Mouse (Mus musculus) embryonic facial prominence, embryonic 12.5 days (tissue): ENCODE results near the gene Gm49361. TPM values are rescaled to one million over a fixed set of nuclear protein-coding genes. Genes with fewer than 3 reads are reported as not detected.

Experiments used
- ATAC-seq: fragments of 200-750 bp; cut with Nextera tagmentation; 2 replicates; pipeline ENCODE4 v1.8.0; 2017; ENCODE audit not compliant: insufficient number of reproducible peaks, insufficient read depth, low FRiP score, low TSS enrichment
- H3K27ac ChIP-seq: fragments of 300-500 bp; sonication (generic); 2 replicates; pipeline ENCODE4 v1.5.1; 2016; ENCODE audit warnings: mild to moderate bottlenecking
- H3K27me3 ChIP-seq: fragments of 300-500 bp; sonication (generic); 2 replicates; pipeline ENCODE4 v1.6.1; 2016; ENCODE audit warnings: mild to moderate bottlenecking, moderate library complexity
- H3K36me3 ChIP-seq: fragments of 300-500 bp; sonication (generic); 2 replicates; pipeline ENCODE4 v1.6.1; 2016; ENCODE audit warnings: mild to moderate bottlenecking
- H3K4me1 ChIP-seq: fragments of 300-500 bp; sonication (generic); 2 replicates; pipeline ENCODE4 v1.6.1; 2016
- H3K4me2 ChIP-seq: fragments of 300-500 bp; sonication (generic); replicated peaks from 2 replicates; pipeline ENCODE4 v1.6.1; 2016; ENCODE audit warnings: mild to moderate bottlenecking, moderate library complexity
- H3K4me3 ChIP-seq: fragments of 300-500 bp; sonication (generic); 2 replicates; pipeline ENCODE4 v1.5.1; 2016; ENCODE audit warnings: mild to moderate bottlenecking
- H3K9ac ChIP-seq: fragments of 300-500 bp; sonication (generic); 2 replicates; pipeline ENCODE4 v1.6.1; 2016; ENCODE audit warnings: mild to moderate bottlenecking, moderate library complexity
- H3K9me3 ChIP-seq: fragments of 300-500 bp; sonication (generic); 2 replicates; pipeline ENCODE4 v1.6.1; 2016; ENCODE audit warnings: mild to moderate bottlenecking, moderate library complexity
- WGBS: fragments of 180-500 bp; shearing (Covaris S2); methylation state at CpG from one replicate; pipeline ENCODE4 v1.1.7; 2016; 5-methylcytosine and 5-hydroxymethylcytosine counted together
- polyA plus RNA-seq: library from polyadenylated mRNA; unstranded; fragments of >200 nt; fragmentation: Nextera tagmentation; extraction: Ambion mirVana; gene quantifications from 2 replicates; pipeline ENCODE4 v1.2.1, GENCODE M21; 2016

Gene Gm49361
- polyA plus RNA-seq, 1 experiment from 2014 or later, result not detected

DNA sequence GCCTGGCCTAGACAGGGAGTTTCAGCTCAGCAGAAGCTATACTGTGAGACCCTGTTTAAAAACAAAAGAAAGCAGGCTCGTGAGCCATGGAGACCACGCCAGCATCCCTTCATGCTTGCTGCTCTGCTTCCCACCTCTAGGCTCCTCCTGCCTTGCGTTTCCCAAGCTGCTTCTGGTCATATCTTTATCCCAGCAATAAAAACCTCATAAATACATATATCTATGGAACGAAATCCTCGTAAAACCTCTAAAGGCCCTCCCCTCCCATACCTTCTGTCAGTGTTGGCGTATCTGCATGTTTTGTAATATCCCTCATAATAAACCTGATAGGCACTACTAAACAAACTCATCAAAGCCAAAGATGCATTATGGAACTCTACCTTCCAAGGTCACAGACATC is 59.3 kb downstream of the Gm49361 start:
- ATAC-seq, result no peak

DNA sequence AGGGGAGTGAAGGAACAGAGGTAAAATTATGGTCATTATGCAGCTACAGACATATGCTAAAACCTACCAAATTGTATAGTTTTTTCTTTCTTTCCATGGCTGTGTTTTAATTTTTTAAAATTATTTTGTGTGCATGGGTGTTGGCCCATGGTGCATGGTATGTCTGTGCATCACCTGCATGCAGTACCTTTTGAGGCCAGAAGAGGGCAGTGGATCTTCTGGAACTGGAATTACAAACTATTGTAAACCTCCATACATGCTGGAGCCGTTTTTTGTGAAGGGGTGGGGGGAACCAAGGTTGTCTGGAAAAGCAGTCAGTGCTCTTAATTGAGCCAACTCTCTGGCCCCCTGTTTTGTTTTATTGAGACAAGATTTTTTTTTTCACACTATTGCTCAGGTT is 61.3 kb downstream of the Gm49361 start:
- no peak overlapping the region for H3K9ac ChIP-seq
- 14% methylated on average over 1 of the region's 1 CpGs for WGBS
- H3K4me3 ChIP-seq, result no peak overlapping the region
- no peak overlapping the region for H3K27ac ChIP-seq
- H3K27me3 ChIP-seq, result no peaks in the 10 kb centered on the region
- H3K4me2 ChIP-seq, result no peak overlapping the region
- no peaks in the 10 kb centered on the region for H3K4me1 ChIP-seq
- ATAC-seq, result no peak
- peaks cover 7% of the 10 kb centered on the region for H3K36me3 ChIP-seq
- no peaks in the 10 kb centered on the region for H3K9me3 ChIP-seq

More for the DNA sequence above, 59.3 kb downstream of the Gm49361 start:
- H3K4me1 ChIP-seq, result no peaks in the 10 kb centered on the region
- H3K4me3 ChIP-seq, result no peak overlapping the region
- H3K27me3 ChIP-seq, result no peaks in the 10 kb centered on the region
- H3K4me2 ChIP-seq, result no peak overlapping the region
- H3K9me3 ChIP-seq, result no peaks in the 10 kb centered on the region
- no peak overlapping the region for H3K27ac ChIP-seq
- 89% methylated on average over 6 of the region's 6 CpGs for WGBS
- no peak overlapping the region for H3K9ac ChIP-seq
- peaks cover 24% of the 10 kb centered on the region for H3K36me3 ChIP-seq

DNA sequence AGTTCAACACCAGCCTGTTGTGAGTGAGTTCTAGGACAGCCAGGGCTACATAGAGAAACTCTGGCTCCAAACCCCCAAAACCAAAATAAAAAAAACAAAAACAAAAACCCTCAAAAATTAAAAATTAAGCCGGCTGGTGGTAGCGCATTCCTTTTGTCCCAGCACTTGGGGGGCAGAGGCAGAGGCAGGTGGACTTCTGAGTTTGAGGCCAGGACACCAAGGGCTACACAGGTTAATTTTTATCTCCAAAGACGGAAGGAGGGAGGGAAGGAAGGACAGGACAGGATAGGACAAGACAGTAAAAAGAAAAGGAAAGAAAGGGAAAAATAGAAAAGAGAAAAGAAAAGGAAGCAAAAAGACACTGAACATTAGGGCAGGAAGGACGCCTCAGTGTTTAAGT is 63.2 kb downstream of the Gm49361 start:
- no peak for ATAC-seq

DNA sequence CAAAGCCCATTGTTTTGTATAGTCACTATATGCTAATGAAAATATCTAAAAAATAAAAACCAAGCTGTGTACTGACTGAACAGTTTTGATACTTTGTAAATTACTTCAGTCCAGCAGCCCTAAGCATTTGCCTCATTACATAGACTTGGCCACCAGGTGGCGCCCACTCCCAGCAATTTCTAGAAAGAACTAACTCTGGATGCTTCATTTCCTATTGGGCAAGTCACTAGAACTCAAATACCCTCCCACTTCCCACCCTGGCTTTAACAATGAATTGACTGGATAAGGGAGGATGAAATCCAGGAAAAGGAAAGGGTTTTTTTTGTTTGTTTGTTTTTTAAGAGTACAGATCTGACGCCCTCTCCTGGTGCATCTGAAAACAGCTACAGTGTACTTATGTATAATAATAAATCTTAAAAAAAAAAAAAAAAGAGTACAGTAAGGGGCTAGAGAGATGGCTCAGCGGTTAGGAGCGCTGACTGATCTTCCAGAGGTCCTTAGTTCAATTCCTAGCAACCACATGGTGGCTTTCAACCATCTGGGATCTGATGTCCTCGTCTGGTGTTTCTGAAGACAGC is 65.9 kb downstream of the Gm49361 start:
- H3K27ac ChIP-seq, result no peak overlapping the region
- 48% methylated on average over 5 of the region's 5 CpGs for WGBS
- H3K4me2 ChIP-seq, result no peak overlapping the region
- no peaks in the 10 kb centered on the region for H3K36me3 ChIP-seq
- H3K4me3 ChIP-seq, result no peak overlapping the region
- H3K4me1 ChIP-seq, result no peaks in the 10 kb centered on the region
- ATAC-seq, result 0 out of 2 replicates have a peak, but pooled peaks have one; percentile 47
- no peak overlapping the region for H3K9ac ChIP-seq
- H3K9me3 ChIP-seq, result no peaks in the 10 kb centered on the region
- no peaks in the 10 kb centered on the region for H3K27me3 ChIP-seq

More for the DNA sequence above, 63.2 kb downstream of the Gm49361 start:
- 86% methylated on average over 4 of the region's 4 CpGs for WGBS
- Histone ChIP-seq H3K4me1 (no peaks in the 10 kb centered on the region), H3K9me3 (no peaks in the 10 kb centered on the region), H3K27me3 (no peaks in the 10 kb centered on the region), H3K27ac (no peak overlapping the region), H3K4me3 (no peak overlapping the region), H3K36me3 (no peaks in the 10 kb centered on the region), H3K9ac (no peak overlapping the region), H3K4me2 (no peak overlapping the region)

DNA sequence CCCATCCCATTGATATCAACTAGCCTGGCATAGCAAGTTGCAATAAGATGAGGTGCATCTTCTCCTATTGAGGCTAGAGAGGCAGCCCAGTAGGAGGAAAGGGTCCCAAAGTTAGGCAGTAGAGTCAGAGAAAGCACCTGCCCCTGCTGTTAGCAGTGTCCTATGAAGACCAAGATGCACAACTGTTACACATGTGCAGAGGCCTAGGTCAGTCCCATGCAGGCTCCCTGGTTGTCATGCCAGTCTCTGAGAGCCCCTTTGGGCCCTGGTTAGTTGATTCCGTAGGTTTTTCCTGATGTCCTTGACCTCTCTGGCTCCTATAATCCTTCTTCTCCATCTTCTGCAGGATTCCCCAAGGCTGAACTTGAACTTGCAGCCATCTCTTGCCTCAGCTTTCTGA is 66.4 kb downstream of the Gm49361 start:
- H3K27me3 ChIP-seq, result no peaks in the 10 kb centered on the region
- no peak overlapping the region for H3K27ac ChIP-seq
- WGBS, result 43% methylated on average over 1 of the region's 1 CpGs
- H3K4me3 ChIP-seq, result no peak overlapping the region
- no peak overlapping the region for H3K4me2 ChIP-seq
- H3K4me1 ChIP-seq, result no peaks in the 10 kb centered on the region
- no peak for ATAC-seq
- H3K36me3 ChIP-seq, result no peaks in the 10 kb centered on the region
- no peaks in the 10 kb centered on the region for H3K9me3 ChIP-seq
- no peak overlapping the region for H3K9ac ChIP-seq

DNA sequence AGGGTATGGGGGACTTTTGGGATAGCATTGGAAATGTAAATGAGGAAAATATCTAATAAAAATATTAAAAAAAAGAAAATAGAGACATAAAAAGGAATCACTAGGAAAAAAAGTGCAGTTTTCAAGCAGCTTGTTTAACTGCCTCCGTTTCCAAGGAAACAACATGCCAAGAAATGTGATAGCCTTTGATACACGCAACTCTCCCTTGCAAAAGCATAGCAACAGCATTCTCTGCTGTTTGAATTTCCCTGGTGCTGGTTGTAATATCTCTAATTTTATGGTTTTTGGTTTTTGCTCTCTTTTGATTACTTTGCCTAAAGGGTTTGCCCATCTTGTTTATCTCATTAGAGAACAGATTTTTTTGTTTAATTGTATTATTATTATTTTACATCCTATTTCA is 70.4 kb downstream of the Gm49361 start:
- no peak overlapping the region for H3K4me2 ChIP-seq
- H3K9ac ChIP-seq, result no peak overlapping the region
- H3K4me3 ChIP-seq, result no peak overlapping the region
- H3K9me3 ChIP-seq, result no peaks in the 10 kb centered on the region
- no peak for ATAC-seq
- WGBS, result 40% methylated on average over 2 of the region's 2 CpGs
- H3K36me3 ChIP-seq, result no peaks in the 10 kb centered on the region
- H3K4me1 ChIP-seq, result no peaks in the 10 kb centered on the region
- no peaks in the 10 kb centered on the region for H3K27me3 ChIP-seq
- H3K27ac ChIP-seq, result no peak overlapping the region

DNA sequence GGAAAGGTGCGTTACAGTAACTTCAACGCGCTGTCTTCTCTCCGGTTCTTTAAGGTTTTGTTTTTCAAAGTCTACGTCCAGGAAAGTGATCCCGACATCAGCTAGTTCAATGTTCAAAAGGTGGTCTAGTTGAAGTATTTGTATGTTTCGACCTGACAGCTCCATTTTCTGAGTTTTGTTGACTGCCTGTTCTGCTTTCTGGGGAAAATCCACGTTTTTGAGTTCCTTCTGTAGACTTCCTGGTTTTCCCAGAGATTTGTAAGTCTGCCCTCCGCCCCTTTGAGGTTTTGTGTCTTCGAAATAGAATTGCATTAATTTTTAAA is 80.3 kb downstream of the Gm49361 start:
- Histone ChIP-seq H3K4me2 (peak overlapping the region; percentile 86), H3K27ac (peak overlapping the region; percentile 98), H3K36me3 (no peaks in the 10 kb centered on the region), H3K4me1 (peaks cover 4% of the 10 kb centered on the region), H3K9me3 (no peaks in the 10 kb centered on the region), H3K9ac (peak overlapping the region; percentile 80), H3K4me3 (peak overlapping the region; percentile 91), H3K27me3 (no peaks in the 10 kb centered on the region)
- ATAC-seq, result no peak
- WGBS, result 13% methylated on average over 10 of the region's 10 CpGs

DNA sequence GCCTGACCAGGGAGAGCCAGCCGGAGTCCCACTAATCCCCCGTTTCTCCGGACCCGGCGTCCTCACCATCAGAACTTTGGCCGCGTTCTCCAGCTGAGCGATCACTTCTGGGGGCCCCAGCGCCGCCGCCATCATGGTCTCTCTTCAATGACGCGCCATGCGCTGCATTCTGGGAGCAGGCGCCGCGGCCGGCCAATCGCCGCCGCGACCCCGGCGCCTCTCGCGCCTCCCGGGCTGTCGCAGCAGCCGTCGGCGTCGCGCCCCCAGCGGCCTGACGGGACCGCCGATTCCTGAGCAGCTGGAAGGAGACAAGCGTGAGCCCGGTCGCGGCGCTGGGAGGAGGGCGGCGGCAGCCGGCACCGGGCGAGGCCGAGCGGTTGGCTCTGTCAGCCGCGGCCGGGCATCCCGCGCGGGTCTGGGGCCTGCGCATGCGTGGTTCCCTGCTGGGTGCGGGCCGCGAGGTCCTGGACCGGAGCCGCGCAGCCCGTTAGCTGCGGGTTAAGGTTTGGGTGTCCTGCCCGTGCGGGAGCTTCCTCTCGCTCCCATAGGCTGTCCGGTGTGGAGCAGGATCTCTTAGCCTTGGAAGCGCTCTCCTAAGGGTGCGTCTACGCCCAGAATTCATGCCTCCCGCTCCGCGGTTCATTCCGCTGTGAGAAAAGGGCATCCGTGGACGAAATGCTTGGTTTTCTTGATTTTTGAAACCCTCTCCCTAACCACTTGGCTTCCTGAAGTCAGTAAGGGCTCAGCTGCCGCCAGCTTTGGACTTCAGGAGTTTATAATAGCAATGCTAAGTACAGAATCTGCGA is 80.9 kb downstream of the Gm49361 start, which contains the start of gene Xpo4:
Gene Xpo4, minus strand, starts transcription at position 609 of the 806 bp plus-strand sequence.
- WGBS, result under 1% methylated on average over 80 of the region's 80 CpGs
- peak; percentile 93 for ATAC-seq
- H3K36me3 ChIP-seq, result no peaks in the 10 kb centered on the region

DNA sequence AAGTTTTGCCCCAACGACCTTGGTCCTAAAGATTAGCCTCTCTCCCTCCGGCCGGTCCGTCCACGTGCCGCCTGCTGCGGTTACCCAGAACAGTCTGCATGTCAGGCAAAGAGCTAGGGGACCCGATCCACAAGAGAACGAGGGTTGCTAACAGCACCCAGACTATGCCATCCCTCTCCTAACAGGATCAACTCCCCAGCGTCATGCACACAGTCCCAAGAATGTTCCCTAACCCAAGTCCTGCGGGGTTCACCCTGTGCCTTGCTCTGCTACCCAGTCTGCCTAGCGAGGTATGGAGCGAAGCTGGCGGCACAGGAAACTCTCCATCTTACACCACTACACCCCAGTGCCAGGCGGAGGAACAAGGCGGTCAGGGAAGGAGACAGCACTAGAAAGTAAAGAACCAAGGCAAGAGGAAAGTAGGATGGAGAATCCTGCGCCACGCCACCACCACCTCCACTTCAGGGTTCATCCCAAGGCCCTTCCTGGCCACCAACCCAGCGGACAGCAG is 81.5 kb downstream of the Gm49361 start:
- H3K9me3 ChIP-seq, result no peaks in the 10 kb centered on the region
- no peaks in the 10 kb centered on the region for H3K27me3 ChIP-seq
- H3K36me3 ChIP-seq, result no peaks in the 10 kb centered on the region
- peak overlapping the region; percentile 86 for H3K4me2 ChIP-seq
- under 1% methylated on average over 19 of the region's 19 CpGs for WGBS
- peak; percentile 72; the same call in 1 of the 2 replicates for ATAC-seq
- peaks cover 4% of the 10 kb centered on the region for H3K4me1 ChIP-seq
- H3K9ac ChIP-seq, result peak overlapping the region; percentile 80
- H3K4me3 ChIP-seq, result peak overlapping the region; percentile 91
- peak overlapping the region; percentile 98 for H3K27ac ChIP-seq

More for the DNA sequence above, 80.9 kb downstream of the Gm49361 start, which contains the start of gene Xpo4:
- Histone ChIP-seq H3K4me2 (peak within 1 kb of the TSS; percentile 86), H3K27ac (peak within 1 kb of the TSS; percentile 98), H3K9me3 (no peaks in the 10 kb centered on the region), H3K4me3 (peak within 1 kb of the TSS; percentile 91), H3K27me3 (no peaks in the 10 kb centered on the region), H3K9ac (peak within 1 kb of the TSS; percentile 80), H3K4me1 (peaks cover 4% of the 10 kb centered on the region)

DNA sequence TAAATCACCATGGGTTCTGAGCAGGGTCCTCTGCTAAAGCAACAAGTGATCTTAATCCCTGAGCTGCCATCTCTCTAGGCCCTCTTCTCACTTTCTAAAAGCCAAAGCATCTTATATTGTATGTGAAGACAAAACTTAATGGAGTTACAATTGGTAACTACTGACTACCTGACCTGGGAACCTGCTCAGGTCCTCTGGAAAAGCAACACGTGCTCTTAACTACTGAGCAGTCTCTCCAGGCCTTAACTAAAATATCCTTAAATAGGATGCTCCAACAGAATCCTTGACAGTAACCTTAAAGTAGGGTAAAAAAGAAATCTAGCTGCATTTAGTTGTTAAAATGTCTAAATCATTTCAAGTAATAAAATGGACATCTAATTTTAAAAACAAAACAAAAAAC is 82.3 kb downstream of the Gm49361 start:
- Histone ChIP-seq H3K9me3 (no peaks in the 10 kb centered on the region), H3K27me3 (no peaks in the 10 kb centered on the region), H3K4me3 (peak overlapping the region; percentile 91), H3K36me3 (no peaks in the 10 kb centered on the region), H3K4me1 (peaks cover 4% of the 10 kb centered on the region), H3K9ac (peak overlapping the region; percentile 80; the same call in 1 of the 2 replicates), H3K4me2 (peak overlapping the region; percentile 86), H3K27ac (no peak overlapping the region)
- 32% methylated on average over 1 of the region's 1 CpGs for WGBS
- ATAC-seq, result no peak

DNA sequence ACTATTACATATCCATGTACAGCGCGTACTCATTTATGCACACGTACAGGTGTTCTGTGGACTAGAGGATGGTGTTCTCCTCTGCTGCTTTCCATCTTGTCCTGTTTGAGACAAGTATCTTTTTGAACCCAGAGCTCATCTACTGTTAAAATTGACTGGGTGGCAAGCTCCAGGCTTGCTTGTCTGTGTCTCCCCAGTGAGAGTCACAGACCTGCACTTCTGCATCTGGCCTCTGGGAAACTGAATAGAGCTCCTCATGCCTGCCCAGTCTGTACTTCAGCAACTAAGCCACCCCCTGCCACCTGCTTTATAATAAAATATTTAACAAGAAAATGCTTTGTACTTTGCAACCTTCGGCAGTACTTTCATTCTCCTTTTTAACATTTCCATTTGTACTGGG is 87.6 kb downstream of the Gm49361 start:
- no peaks in the 10 kb centered on the region for H3K27me3 ChIP-seq
- H3K27ac ChIP-seq, result no peak overlapping the region
- no peak overlapping the region for H3K9ac ChIP-seq
- no peak overlapping the region for H3K4me2 ChIP-seq
- no peaks in the 10 kb centered on the region for H3K9me3 ChIP-seq
- no peaks in the 10 kb centered on the region for H3K36me3 ChIP-seq
- ATAC-seq, result no peak
- 98% methylated on average over 4 of the region's 4 CpGs for WGBS
- no peaks in the 10 kb centered on the region for H3K4me1 ChIP-seq
- H3K4me3 ChIP-seq, result no peak overlapping the region

DNA sequence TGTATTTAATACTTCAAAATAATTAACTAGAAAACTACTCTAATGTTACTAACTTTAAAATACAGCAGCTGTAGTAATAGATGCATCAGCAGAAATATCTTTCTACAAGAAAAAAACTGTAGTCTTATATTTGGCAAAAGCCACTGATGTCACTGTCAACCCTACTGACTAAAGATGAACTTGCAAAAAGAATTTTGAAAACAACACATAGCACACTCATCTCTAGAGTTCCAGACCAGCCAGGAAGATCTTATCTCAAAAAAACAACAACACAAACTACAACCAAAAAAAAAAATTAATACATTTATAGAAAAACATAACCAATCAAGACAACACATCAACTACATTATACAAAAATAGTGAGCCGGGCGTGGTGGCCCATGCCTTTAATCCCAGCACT is 88.4 kb downstream of the Gm49361 start:
- Histone ChIP-seq H3K4me1 (no peaks in the 10 kb centered on the region), H3K4me3 (no peak overlapping the region), H3K27ac (no peak overlapping the region), H3K36me3 (no peaks in the 10 kb centered on the region), H3K9me3 (no peaks in the 10 kb centered on the region), H3K4me2 (no peak overlapping the region), H3K27me3 (no peaks in the 10 kb centered on the region), H3K9ac (no peak overlapping the region)
- no peak for ATAC-seq
- WGBS, result 92% methylated on average over 2 of the region's 2 CpGs
